Mouse (Mus musculus) forebrain, embryonic 16.5 days (tissue): ENCODE measurements around the gene Smpd4. TPM values are rescaled to one million over a fixed set of nuclear protein-coding genes. Genes with fewer than 3 reads are reported as not detected.

Experiments
- ATAC-seq: fragments of 200-750 bp; cut with Nextera tagmentation; 2 replicates; pipeline ENCODE4 v1.8.0; 2017; ENCODE audit warnings: mild to moderate bottlenecking, moderate library complexity
- H3K27ac ChIP-seq: fragments of 300-500 bp; sonication (generic); 2 replicates; pipeline ENCODE4 v1.5.1; 2014; ENCODE audit warnings: low read length, control low read depth
- H3K27me3 ChIP-seq: fragments of 300-500 bp; sonication (generic); replicated peaks from 2 replicates; pipeline ENCODE4 v1.6.1; 2014; ENCODE audit warnings: low read length; ENCODE audit not compliant: control insufficient read depth, insufficient read depth
- H3K36me3 ChIP-seq: fragments of 300-500 bp; sonication (generic); 2 replicates; pipeline ENCODE4 v1.6.1; 2014; ENCODE audit not compliant: control insufficient read depth, insufficient read depth
- H3K4me1 ChIP-seq: fragments of 300-500 bp; sonication (generic); replicated peaks from 2 replicates; pipeline ENCODE4 v1.6.1; 2014; ENCODE audit warnings: low read length; ENCODE audit not compliant: control insufficient read depth, insufficient read depth
- H3K4me2 ChIP-seq: fragments of 300-500 bp; sonication (generic); 2 replicates; pipeline ENCODE4 v1.6.1; 2014; ENCODE audit warnings: mild to moderate bottlenecking, low read length, control low read depth
- H3K4me3 ChIP-seq: fragments of 300-500 bp; sonication (generic); replicated peaks from 2 replicates; pipeline ENCODE4 v1.5.1; 2014; ENCODE audit warnings: mild to moderate bottlenecking, low read length, control low read depth
- H3K9ac ChIP-seq: fragments of 300-500 bp; sonication (generic); replicated peaks from 2 replicates; pipeline ENCODE4 v1.6.1; 2014; ENCODE audit warnings: low read depth, low read length, control low read depth
- H3K9me3 ChIP-seq: fragments of 300-500 bp; sonication (generic); 2 replicates; pipeline ENCODE4 v1.6.1; 2016; ENCODE audit warnings: low read length; ENCODE audit not compliant: control insufficient read depth
- WGBS: fragments of 180-500 bp; shearing (Covaris S2); extraction: QIAGEN DNeasy Blood & Tissue Kit; methylation state at CpG from one replicate; pipeline ENCODE4 v1.1.7; 2014; 5-methylcytosine and 5-hydroxymethylcytosine counted together
- polyA plus RNA-seq: library from polyadenylated mRNA; unstranded; fragments of >200 nt; fragmentation: Nextera tagmentation; extraction: Ambion mirVana; gene quantifications from 2 replicates; pipeline ENCODE4 v1.2.1, GENCODE M21; 2015

Gene Smpd4
- polyA plus RNA-seq, 1 experiment from 2014 or later, result 38.3 TPM

GRCm38 (mm10) chr16:17654188-17654795 is 35.1 kb downstream of the Smpd4 start:
- Histone ChIP-seq H3K9me3 (no peaks in the 10 kb centered on the region), H3K9ac (no peak overlapping the region), H3K27ac (no peak overlapping the region), H3K4me2 (no peak overlapping the region), H3K36me3 (peaks cover 13% of the 10 kb centered on the region), H3K4me1 (no peaks in the 10 kb centered on the region), H3K27me3 (no peaks in the 10 kb centered on the region), H3K4me3 (no peak overlapping the region)
- 90% methylated on average over 4 of the region's 4 CpGs for WGBS
- ATAC-seq, result no peak

- ATAC-seq, result no peak
- H3K27me3 ChIP-seq, result no peaks in the 10 kb centered on the region
- H3K27ac ChIP-seq, result no peak overlapping the region
- H3K9me3 ChIP-seq, result no peaks in the 10 kb centered on the region
- H3K4me1 ChIP-seq, result no peaks in the 10 kb centered on the region
- no peak overlapping the region for H3K9ac ChIP-seq
- 95% methylated on average over 5 of the region's 5 CpGs for WGBS
- no peak overlapping the region for H3K4me2 ChIP-seq
- H3K4me3 ChIP-seq, result no peak overlapping the region
- peaks cover 13% of the 10 kb centered on the region for H3K36me3 ChIP-seq
These were observed 37.2 kb downstream of the Smpd4 start for GRCm38 (mm10) chr16:17656212-17656871.

DNA sequence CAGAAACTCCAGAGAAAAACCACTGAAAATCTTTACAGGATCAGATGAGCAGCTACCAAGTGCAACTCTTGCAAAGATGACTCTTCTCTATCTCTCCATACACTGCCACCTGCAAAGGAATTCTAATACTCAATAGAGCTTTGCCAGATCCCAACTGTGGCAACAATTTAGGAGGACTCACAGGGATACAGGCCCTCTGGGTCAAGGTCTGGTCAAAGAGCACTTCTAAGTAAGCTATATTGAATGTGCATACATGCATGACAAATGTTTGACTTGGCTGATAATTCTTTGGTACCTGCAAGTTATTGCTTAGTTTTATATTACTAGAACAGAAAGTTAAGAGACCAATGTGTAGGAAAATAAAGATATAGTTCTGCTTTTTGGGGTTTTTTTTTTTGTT is 46.4 kb downstream of the Smpd4 start:
- H3K4me3 ChIP-seq, result no peak overlapping the region
- H3K27me3 ChIP-seq, result no peaks in the 10 kb centered on the region
- no peaks in the 10 kb centered on the region for H3K4me1 ChIP-seq
- H3K27ac ChIP-seq, result no peak overlapping the region
- H3K36me3 ChIP-seq, result peaks cover 10% of the 10 kb centered on the region
- no peak for ATAC-seq
- no peak overlapping the region for H3K4me2 ChIP-seq
- no peaks in the 10 kb centered on the region for H3K9me3 ChIP-seq
- no peak overlapping the region for H3K9ac ChIP-seq

GRCm38 (mm10) chr16:17669886-17670285 is 50.7 kb downstream of the Smpd4 start:
- Histone ChIP-seq H3K36me3 (peaks cover 13% of the 10 kb centered on the region), H3K27ac (no peak overlapping the region), H3K9me3 (no peaks in the 10 kb centered on the region), H3K4me1 (no peaks in the 10 kb centered on the region), H3K9ac (no peak overlapping the region), H3K27me3 (no peaks in the 10 kb centered on the region), H3K4me3 (no peak overlapping the region), H3K4me2 (no peak overlapping the region)
- no peak for ATAC-seq

Other genes with a start within 250 kb of the Smpd4 start
- gene Snap29, start 213.4 kb upstream of the Smpd4 start, polyA plus RNA-seq, result 25.4 and 31.8 TPM in 2 replicates
- gene Pi4ka, start 213.0 kb upstream of the Smpd4 start, polyA plus RNA-seq, result 67.4 and 70.4 TPM in 2 replicates
- 104 and 122 TPM in 2 replicates for gene Crkl, start 167.4 kb upstream of the Smpd4 start, polyA plus RNA-seq
- 9.5 and 12.6 TPM in 2 replicates for gene Aifm3, start 129.7 kb upstream of the Smpd4 start, polyA plus RNA-seq
- 130 and 150 TPM in 2 replicates for gene Lztr1, start 110.7 kb upstream of the Smpd4 start, polyA plus RNA-seq
- 66.3 and 66.5 TPM in 2 replicates for gene Thap7, start 88.2 kb upstream of the Smpd4 start, polyA plus RNA-seq
- 0.38 and 1.0 TPM in 2 replicates for gene Lrrc74b, start 58.1 kb upstream of the Smpd4 start, polyA plus RNA-seq
- 1.5 and 1.6 TPM in 2 replicates for gene P2rx6, start 57.5 kb upstream of the Smpd4 start, polyA plus RNA-seq
- gene Slc7a4, start 36.1 kb upstream of the Smpd4 start, polyA plus RNA-seq, result 35.0 and 44.5 TPM in 2 replicates
- 5.5 and 7.7 TPM in 2 replicates for gene Ccdc74a, start 27.1 kb downstream of the Smpd4 start, polyA plus RNA-seq
- 41.9 and 50.1 TPM in 2 replicates for gene Med15, start 113.5 kb downstream of the Smpd4 start, polyA plus RNA-seq
- gene Klhl22, start 140.3 kb downstream of the Smpd4 start, polyA plus RNA-seq, result 76.1 and 89.5 TPM in 2 replicates
- gene Scarf2, start 177.9 kb downstream of the Smpd4 start, polyA plus RNA-seq, result 0.99 and 1.4 TPM in 2 replicates
- gene B830017H08Rik, start 213.8 kb downstream of the Smpd4 start, polyA plus RNA-seq, result 0.86 and 1.5 TPM in 2 replicates
- 4.7 and 5.5 TPM in 2 replicates for gene Car15, start 219.0 kb downstream of the Smpd4 start, polyA plus RNA-seq